Mouse (Mus musculus) urinary bladder, postnatal 25 days (tissue): ENCODE measurements around the gene Ncam1.

Experiments
- DNase-seq: peaks from one replicate; pipeline ENCODE4 v3.0.0; 2022; ENCODE audit warnings: low spot score

Gene Ncam1

DNA sequence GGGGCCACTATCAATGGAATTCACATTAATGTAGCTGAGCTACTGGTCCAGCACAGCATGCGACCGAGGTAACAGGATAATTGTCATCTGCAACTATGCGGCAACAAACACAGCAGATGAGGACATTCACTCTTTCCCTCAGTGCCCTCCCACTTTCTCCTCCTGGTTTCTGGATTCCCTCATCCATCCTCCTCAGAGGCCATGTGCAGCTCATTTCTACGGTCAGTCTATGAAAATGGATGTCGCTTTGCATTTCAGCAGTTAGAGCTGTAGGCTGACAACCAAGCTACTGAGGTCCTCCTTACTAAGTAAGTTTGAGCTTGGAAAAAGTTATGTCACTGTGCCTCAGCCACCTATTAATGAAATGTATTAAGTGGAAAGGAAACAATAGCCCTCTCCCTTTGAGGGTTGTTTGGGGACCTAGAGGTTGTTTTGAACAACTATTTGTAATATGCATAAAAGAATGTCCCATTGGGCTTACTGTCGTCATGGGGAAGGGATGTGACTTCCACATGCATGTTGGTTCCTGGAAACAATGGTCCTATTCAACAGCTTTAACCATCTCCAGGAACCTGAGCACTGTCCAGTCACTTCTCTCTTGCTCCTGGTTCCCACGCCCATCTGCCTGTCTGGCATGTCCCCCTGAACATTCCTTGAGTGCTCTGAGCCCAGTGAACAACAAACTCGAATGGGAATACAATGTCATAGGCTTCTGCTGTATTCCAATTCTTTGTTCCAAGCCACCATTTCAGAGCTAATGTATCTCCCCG is 122.8 kb downstream of the Ncam1 start:
- no peak for DNase-seq

GRCm38 (mm10) chr9:49672646-49673199 is 126.0 kb downstream of the Ncam1 start:
- no peak for DNase-seq

GRCm38 (mm10) chr9:49667066-49667465 is 131.7 kb downstream of the Ncam1 start:
- DNase-seq = no peak

GRCm38 (mm10) chr9:49665361-49665760 is 133.4 kb downstream of the Ncam1 start:
- no peak for DNase-seq

- no peak for DNase-seq
These were observed 134.8 kb downstream of the Ncam1 start for GRCm38 (mm10) chr9:49663927-49664320.

GRCm38 (mm10) chr9:49662958-49663926 is 135.5 kb downstream of the Ncam1 start:
- no peak for DNase-seq

DNA sequence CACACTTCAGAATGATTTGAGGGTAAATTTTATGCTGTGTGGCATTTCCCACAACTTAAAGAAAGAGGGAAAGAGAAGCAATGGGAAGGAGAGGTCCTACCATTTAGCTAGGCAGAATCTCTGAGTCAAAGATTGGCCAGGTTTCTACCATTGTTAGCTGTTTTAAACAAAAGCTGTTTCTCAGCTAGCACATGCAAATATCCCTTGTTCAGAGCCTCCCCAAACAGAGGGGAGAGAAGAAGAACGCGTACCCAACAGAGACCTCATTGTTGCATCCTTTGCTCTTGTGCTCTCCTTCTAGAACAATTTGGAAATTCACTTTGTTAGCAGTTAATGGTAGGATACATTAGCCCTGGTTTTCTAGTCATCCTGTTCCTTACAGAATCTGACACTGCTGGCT is 137.2 kb downstream of the Ncam1 start:
- no peak for DNase-seq

DNA sequence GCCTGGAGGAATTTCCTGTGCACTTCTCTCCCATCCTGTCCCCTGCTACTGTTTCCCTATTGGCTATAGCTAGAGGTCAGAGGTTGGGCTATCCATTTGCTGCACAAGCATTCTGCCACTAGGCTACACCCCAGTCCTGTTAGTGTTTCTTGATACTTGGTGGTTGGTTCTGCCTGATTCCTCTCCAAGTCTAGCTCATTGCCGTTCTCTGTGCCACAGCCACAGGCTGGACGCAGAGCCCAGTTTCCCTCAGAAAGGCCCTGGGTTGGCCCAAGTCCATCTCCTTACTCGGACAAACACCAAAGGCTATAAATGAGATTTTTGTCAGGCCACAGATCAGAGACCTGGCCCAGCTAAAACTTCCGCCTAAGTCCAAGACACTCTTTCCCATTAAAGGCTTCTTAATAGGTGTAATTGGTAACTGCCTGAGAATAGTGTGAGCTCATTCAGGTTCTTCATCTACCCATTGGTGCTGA is 140.3 kb downstream of the Ncam1 start:
- no peak for DNase-seq

GRCm38 (mm10) chr9:49654470-49654869 is 144.3 kb downstream of the Ncam1 start:
- DNase-seq = no peak

- DNase-seq = no peak
These were observed 145.1 kb downstream of the Ncam1 start for GRCm38 (mm10) chr9:49653478-49654245.

DNA sequence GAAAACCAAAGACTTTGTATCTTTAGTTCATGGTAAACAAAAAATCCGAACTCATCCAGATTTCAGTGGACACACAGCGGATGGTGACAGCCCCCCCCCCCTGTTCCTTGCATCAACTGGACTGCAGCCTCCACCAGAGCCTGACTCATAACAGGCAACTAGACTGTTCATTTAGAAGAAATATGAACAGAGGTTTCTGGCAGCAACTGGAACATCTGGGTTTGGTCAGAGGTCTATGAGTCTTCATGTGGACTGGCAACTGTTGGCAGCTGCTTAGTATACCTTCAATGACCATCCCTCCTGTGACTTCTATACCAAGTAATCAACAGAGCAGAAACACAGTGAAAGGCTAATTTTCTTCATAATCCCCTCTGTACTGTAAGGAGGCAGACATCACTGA is 154.4 kb downstream of the Ncam1 start:
- no peak for DNase-seq

DNA sequence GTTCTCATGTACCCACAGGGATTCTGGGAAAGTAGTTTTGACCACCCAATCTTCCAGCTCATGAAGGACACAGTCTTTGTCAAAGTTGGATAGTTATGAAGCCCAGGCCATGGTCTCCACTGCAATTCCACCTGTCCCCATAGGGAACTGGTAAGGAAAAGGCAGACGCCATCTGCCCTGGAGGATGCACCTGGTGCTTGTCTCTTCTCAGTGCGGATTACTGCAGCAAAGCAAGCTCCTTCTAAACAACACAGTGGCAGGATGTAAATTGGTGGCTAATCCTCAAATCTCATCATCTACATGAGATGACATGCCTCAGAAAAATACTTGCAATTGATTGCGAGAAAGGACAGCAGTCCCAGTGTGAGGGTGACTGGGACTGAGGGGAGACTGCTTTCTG is 158.0 kb downstream of the Ncam1 start:
- no peak for DNase-seq

DNA sequence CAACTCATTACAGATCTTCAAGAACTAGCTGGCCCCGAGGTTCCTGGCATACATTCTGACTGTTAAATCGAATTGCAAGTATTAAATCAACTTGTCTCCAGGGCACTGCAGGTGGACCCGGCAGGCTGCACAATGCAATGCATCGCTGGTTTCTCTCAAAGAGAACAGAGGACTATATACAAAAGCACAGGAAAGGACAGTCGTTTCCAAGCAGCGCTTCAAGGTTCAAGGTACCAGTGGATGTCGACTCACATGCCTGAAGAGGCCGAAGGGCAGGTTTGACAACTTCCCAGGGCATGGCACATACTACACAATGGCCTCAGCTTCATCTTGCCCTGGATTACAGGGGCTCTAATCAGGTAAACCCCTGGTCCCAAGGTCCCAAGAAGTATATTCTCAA is 158.6 kb downstream of the Ncam1 start:
- no peak for DNase-seq

DNA sequence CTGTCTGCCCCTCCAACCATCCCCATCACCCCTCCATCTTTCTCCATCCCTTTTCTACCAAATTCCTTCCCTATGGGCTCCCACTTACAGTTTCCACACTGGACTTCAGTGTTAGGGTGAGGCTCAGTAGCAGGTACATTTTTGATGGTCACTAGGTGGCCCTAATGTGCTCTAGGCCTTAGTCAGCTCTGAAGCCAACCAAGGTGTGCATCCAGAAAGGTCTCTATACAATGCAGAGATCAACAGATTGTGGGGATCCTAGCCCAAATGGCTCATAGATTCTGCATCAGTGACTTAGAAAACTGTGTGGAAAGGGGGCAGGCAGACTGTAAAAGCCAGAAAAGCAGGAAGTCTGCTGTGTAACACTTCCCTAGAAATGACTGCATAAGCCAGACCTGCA is 160.8 kb downstream of the Ncam1 start:
- DNase-seq = no peak

- no peak for DNase-seq
These were observed 162.9 kb downstream of the Ncam1 start for GRCm38 (mm10) chr9:49635668-49636326.

- no peak for DNase-seq
These were observed 166.1 kb downstream of the Ncam1 start for GRCm38 (mm10) chr9:49632591-49632990.

GRCm38 (mm10) chr9:49630336-49630735 is 168.4 kb downstream of the Ncam1 start:
- no peak for DNase-seq

GRCm38 (mm10) chr9:49624910-49625309 is 173.8 kb downstream of the Ncam1 start:
- DNase-seq = no peak

GRCm38 (mm10) chr9:49623934-49624505 is 174.7 kb downstream of the Ncam1 start:
- no peak for DNase-seq

GRCm38 (mm10) chr9:49622928-49623676 is 175.6 kb downstream of the Ncam1 start:
- no peak for DNase-seq
